Mouse (Mus musculus) C2C12 (cell line): ENCODE results near the gene Hipk2. TPM values are rescaled to one million over a fixed set of nuclear protein-coding genes. Genes with fewer than 3 reads are reported as not detected.
A peak's percentile ranks its signal among the peaks of the same experiment; 100 is the strongest.

Experiments used
- H3K27me3 ChIP-seq: one replicate; pipeline ENCODE4 v1.6.1; 2011; ENCODE audit not compliant: control insufficient read depth, insufficient read depth, insufficient read length
- H3K36me3 ChIP-seq: one replicate; pipeline ENCODE4 v1.6.1; 2011; ENCODE audit not compliant: control insufficient read depth, insufficient read depth
- H3K4me3 ChIP-seq: one replicate; pipeline ENCODE4 v1.5.1; 2011; ENCODE audit warnings: mild to moderate bottlenecking, control low read depth; ENCODE audit not compliant: poor library complexity, insufficient read depth, severe bottlenecking
- H3K79me2 ChIP-seq: one replicate; pipeline ENCODE4 v1.6.1; 2011; ENCODE audit not compliant: control insufficient read depth, insufficient read depth
- H3K79me3 ChIP-seq: one replicate; pipeline ENCODE4 v1.6.1; 2011; ENCODE audit warnings: low read depth, control low read depth
- H3ac ChIP-seq: one replicate; pipeline ENCODE3; 2011; ENCODE audit warnings: low read depth; ENCODE audit not compliant: control insufficient read depth, insufficient read length
- CEBPB ChIP-seq: IDR thresholded peaks from one replicate; pipeline ENCODE4 v1.6.1; 2011; ENCODE audit warnings: low read depth, mild to moderate bottlenecking, control low read depth, moderate library complexity
- CTCF ChIP-seq: IDR thresholded peaks from one replicate; pipeline ENCODE4 v1.5.1; 2011; ENCODE audit not compliant: control insufficient read depth, insufficient read depth, insufficient read length
- FOSL1 ChIP-seq: IDR thresholded peaks from one replicate; pipeline ENCODE4 v1.8.0; 2011; ENCODE audit warnings: mild to moderate bottlenecking, low read length; ENCODE audit not compliant: poor library complexity, insufficient read depth, severe bottlenecking
- MAX ChIP-seq: IDR thresholded peaks from one replicate; pipeline ENCODE4 v1.6.1; 2011; ENCODE audit warnings: mild to moderate bottlenecking, control low read depth
- MYOD1 ChIP-seq: IDR thresholded peaks from one replicate; pipeline ENCODE4 v1.6.1; 2011; ENCODE audit warnings: low read depth; ENCODE audit not compliant: control insufficient read depth, insufficient read length
- MYOG ChIP-seq: IDR thresholded peaks from one replicate; pipeline ENCODE4 v1.6.1; 2011; ENCODE audit not compliant: control insufficient read depth, insufficient read length; ENCODE audit errors: extremely low read depth
- USF1 ChIP-seq: IDR thresholded peaks from one replicate; pipeline ENCODE4 v1.6.1; 2011; ENCODE audit warnings: low read depth, mild to moderate bottlenecking, control low read depth, moderate library complexity
- polyA plus RNA-seq: library from polyadenylated mRNA; unstranded; fragments of >200 nt; fragmentation: generic; extraction: Trizol; gene quantifications from one replicate; pipeline ENCODE4 v1.2.1, GENCODE M21; 2012; ENCODE audit warnings: missing spikeins

The Hipk2 gene
- polyA plus RNA-seq, 1 experiment: 13.6 TPM

- no peak overlapping the region for H3K4me3 ChIP-seq
- H3ac ChIP-seq: no peak overlapping the region
- no peaks in the 10 kb centered on the region for H3K27me3 ChIP-seq
- TF ChIP-seq MYOD1 (no peak), MAX (no peak), CEBPB (no peak), MYOG (no peak), CTCF (no peak), USF1 (no peak), FOSL1 (no peak)
- no peaks in the 10 kb centered on the region for H3K36me3 ChIP-seq
- H3K79me2 ChIP-seq: peaks cover 85% of the 10 kb centered on the region
- H3K79me3 ChIP-seq: peaks cover 26% of the 10 kb centered on the region
Observed at GRCm38 (mm10) chr6:38841551-38841950, 34.4 kb downstream of the Hipk2 start.

GRCm38 (mm10) chr6:38840780-38841179 is 35.2 kb downstream of the Hipk2 start:
- TF ChIP-seq FOSL1 (no peak), USF1 (no peak), CEBPB (no peak), CTCF (no peak)
- H3K79me3 ChIP-seq: peaks cover 26% of the 10 kb centered on the region
- H3K4me3 ChIP-seq: no peak overlapping the region
- H3K79me2 ChIP-seq: peaks cover 77% of the 10 kb centered on the region
- H3K27me3 ChIP-seq: no peaks in the 10 kb centered on the region
- H3ac ChIP-seq: no peak overlapping the region
- H3K36me3 ChIP-seq: no peaks in the 10 kb centered on the region

- H3ac ChIP-seq: no peak overlapping the region
- no peak for TF ChIP-seq CEBPB
- TF ChIP-seq MAX: no peak
- no peak for TF ChIP-seq FOSL1
- TF ChIP-seq MYOG: no peak
- TF ChIP-seq CTCF: no peak
- TF ChIP-seq MYOD1: no peak
- no peak for TF ChIP-seq USF1
- no peaks in the 10 kb centered on the region for H3K27me3 ChIP-seq
- H3K79me3 ChIP-seq: peaks cover 26% of the 10 kb centered on the region
- H3K4me3 ChIP-seq: no peak overlapping the region
- no peaks in the 10 kb centered on the region for H3K36me3 ChIP-seq
- peaks cover 73% of the 10 kb centered on the region for H3K79me2 ChIP-seq
Observed at GRCm38 (mm10) chr6:38840380-38840779, 35.6 kb downstream of the Hipk2 start.

DNA sequence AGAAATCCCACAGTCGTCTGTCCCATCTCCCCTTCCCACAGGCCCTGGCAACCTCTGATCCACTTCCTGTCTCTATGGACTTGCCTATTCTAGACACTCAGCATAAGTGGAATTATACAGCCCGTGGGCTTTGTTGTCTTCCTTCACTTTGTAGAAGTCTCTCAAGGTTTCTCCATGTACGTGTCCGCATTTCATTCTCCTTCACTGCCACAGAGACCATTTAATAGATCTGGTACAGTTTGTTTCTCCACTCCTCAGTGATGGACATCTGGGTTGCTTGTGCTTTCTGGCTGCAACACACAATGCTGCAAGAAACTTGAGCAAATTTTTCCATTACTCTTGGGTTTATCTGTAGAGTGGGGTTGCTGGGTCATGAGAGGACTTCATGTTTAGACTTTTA is 36.1 kb downstream of the Hipk2 start:
- no peaks in the 10 kb centered on the region for H3K36me3 ChIP-seq
- no peak overlapping the region for H3K4me3 ChIP-seq
- peaks cover 25% of the 10 kb centered on the region for H3K79me3 ChIP-seq
- TF ChIP-seq MAX (no peak), MYOG (no peak), USF1 (no peak), CEBPB (no peak)
- no peaks in the 10 kb centered on the region for H3K27me3 ChIP-seq
- peaks cover 70% of the 10 kb centered on the region for H3K79me2 ChIP-seq
- no peak overlapping the region for H3ac ChIP-seq

DNA sequence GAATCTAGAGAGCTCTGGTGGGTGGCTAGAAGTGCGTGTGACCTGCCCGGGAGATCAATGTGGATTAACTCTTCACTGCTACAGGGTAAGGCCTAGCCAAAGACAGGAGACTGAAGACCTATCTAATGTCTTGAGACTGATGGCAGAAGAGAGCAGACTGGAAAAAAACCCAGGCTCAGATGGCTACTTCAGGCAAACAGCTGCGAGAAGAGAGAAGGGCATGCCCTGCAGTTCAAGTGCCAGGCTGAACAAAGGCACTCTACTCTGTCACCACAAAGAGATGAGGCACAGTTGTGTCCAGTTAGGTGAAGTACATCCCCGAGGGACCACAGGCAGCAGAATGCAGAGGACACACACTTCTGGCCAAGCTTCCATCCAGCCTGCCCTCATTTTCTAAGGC is 37.9 kb downstream of the Hipk2 start:
- peaks cover 70% of the 10 kb centered on the region for H3K79me2 ChIP-seq
- peaks cover 12% of the 10 kb centered on the region for H3K79me3 ChIP-seq
- H3K27me3 ChIP-seq: no peaks in the 10 kb centered on the region
- no peak overlapping the region for H3K4me3 ChIP-seq
- H3ac ChIP-seq: no peak overlapping the region
- no peak for TF ChIP-seq CTCF
- TF ChIP-seq MYOG: no peak
- TF ChIP-seq MYOD1: no peak
- TF ChIP-seq CEBPB: no peak
- TF ChIP-seq MAX: no peak
- no peak for TF ChIP-seq FOSL1
- no peak for TF ChIP-seq USF1
- H3K36me3 ChIP-seq: no peaks in the 10 kb centered on the region

- H3K36me3 ChIP-seq: no peaks in the 10 kb centered on the region
- no peak overlapping the region for H3ac ChIP-seq
- no peaks in the 10 kb centered on the region for H3K27me3 ChIP-seq
- H3K4me3 ChIP-seq: no peak overlapping the region
- TF ChIP-seq MAX: no peak
- TF ChIP-seq MYOG: no peak
- TF ChIP-seq MYOD1: peak; percentile 31
- peak; percentile 69 for TF ChIP-seq CEBPB
- no peak for TF ChIP-seq USF1
- no peak for TF ChIP-seq CTCF
- no peak for TF ChIP-seq FOSL1
- H3K79me2 ChIP-seq: peaks cover 68% of the 10 kb centered on the region
- H3K79me3 ChIP-seq: peaks cover 4% of the 10 kb centered on the region
Observed at GRCm38 (mm10) chr6:38835217-38835616, 40.7 kb downstream of the Hipk2 start.
